Mouse (Mus musculus) right cerebral cortex, adult 2 months (tissue): ENCODE data around the gene Higd1b.

Source experiments
- DNase-seq, 2 experiments: peaks; one replicate each; pipeline ENCODE4 v3.0.0; 2021 to 2022; ENCODE audit warnings: low spot score in 2 of 2

Higd1b gene

GRCm38 (mm10) chr11:102835549-102835948 lies at the start of gene Higd1b:
Higd1b (plus strand) TSS chr11:102835849.
- DNase-seq, result no peak

GRCm38 (mm10) chr11:102787688-102788177 lies 47.9 kb upstream of the Higd1b start:
- DNase-seq, result no peak

GRCm38 (mm10) chr11:102791682-102792445 lies 43.8 kb upstream of the Higd1b start:
- no peak for DNase-seq

GRCm38 (mm10) chr11:102794157-102794556 lies 41.5 kb upstream of the Higd1b start:
- DNase-seq, result no peak

GRCm38 (mm10) chr11:102803453-102803852 lies 32.2 kb upstream of the Higd1b start:
- no peak for DNase-seq

- DNase-seq, result no peak
Measured at GRCm38 (mm10) chr11:102808246-102808645, 27.4 kb upstream of the Higd1b start.

GRCm38 (mm10) chr11:102810721-102811485 lies 24.7 kb upstream of the Higd1b start:
- peak; percentile 27 to 46 for DNase-seq

GRCm38 (mm10) chr11:102814881-102815280 lies 20.8 kb upstream of the Higd1b start:
- no peak for DNase-seq

GRCm38 (mm10) chr11:102818121-102819020 lies 17.3 kb upstream of the Higd1b start:
- no peak for DNase-seq

GRCm38 (mm10) chr11:102819021-102819782 lies 16.4 kb upstream of the Higd1b start, which contains the start of gene Gjc1:
Gjc1 (minus strand) TSS chr11:102819700.
- DNase-seq, result peak in 1 of 2 experiments; percentile 38

GRCm38 (mm10) chr11:102819783-102820385 lies 15.8 kb upstream of the Higd1b start:
- peak in 1 of 2 experiments; percentile 27 for DNase-seq

GRCm38 (mm10) chr11:102820432-102820831 lies 15.2 kb upstream of the Higd1b start:
- no peak for DNase-seq

GRCm38 (mm10) chr11:102821231-102821630 lies 14.4 kb upstream of the Higd1b start:
- DNase-seq, result no peak

GRCm38 (mm10) chr11:102826476-102826875 lies 9.2 kb upstream of the Higd1b start:
- DNase-seq, result no peak

- no peak for DNase-seq
Measured at GRCm38 (mm10) chr11:102827097-102827496, 8.6 kb upstream of the Higd1b start.

GRCm38 (mm10) chr11:102830276-102830675 lies 5.4 kb upstream of the Higd1b start:
- DNase-seq, result no peak

- no peak for DNase-seq
Measured at GRCm38 (mm10) chr11:102832700-102833297, 2.9 kb upstream of the Higd1b start.

- DNase-seq, result no peak
Measured at GRCm38 (mm10) chr11:102834219-102834618, 1.4 kb upstream of the Higd1b start.

- DNase-seq, result no peak
Measured at GRCm38 (mm10) chr11:102836146-102836545, 497 bp downstream of the Higd1b start.

- DNase-seq, result no peak
Measured at GRCm38 (mm10) chr11:102837385-102837784, 1.7 kb downstream of the Higd1b start.
